Mouse (Mus musculus): ENCODE data around the gene Dld.
A peak's percentile ranks its signal among the peaks of the same experiment; 100 is the strongest.

Gene Dld

DNA sequence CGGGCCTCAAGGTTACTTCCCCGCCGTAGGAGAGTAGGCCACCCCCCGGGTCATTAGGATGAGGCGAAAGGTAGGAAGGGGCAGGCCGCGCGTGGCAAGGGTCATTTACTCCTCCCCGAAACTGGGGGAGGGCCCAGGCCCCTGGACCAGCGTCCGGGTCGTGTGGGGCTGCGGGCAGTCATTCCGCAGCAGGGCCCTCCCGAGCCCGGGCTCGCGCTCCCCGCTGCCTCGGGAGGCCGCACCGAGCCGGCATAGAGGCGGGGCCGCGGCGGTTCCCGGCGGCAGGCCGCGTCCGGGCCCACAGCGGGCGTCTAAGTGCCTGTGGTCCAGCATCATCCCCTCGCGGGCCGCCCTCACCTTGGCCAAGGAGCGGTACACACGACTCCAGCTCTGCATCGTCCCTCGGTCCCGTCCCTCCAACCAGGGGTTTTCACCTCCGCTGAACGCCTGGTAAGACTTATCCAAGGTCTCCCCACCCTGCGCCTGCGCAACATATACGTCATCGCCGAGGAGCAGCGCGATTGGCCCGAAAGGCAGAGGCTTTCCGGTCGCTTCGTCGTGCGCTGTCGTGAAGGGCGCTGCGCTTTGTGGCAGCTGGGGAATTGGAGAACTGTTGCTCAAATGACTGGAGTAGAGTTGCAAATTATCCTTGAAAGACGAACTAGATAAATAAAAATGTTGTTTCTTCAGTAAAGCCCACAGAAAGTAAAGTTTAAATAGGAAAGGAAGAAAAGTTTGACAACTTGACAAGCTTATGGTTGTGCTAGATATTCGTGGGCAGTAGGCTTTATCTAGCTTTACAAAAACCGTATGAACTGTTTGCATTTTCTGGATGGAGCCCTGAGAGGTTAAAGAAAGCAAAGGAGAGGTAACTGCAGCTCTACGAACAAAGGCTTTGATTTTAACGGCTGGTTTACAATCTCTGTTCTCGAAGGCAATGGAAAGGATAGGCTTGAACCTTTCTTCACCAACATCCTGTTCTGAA lies at the start of gene Dld:
Dld (minus strand) TSS at position 510 of the 985 bp plus-strand sequence.
- DNase-seq (ENCODE audit: low read depth, low spot score): peak; percentile 99

DNA sequence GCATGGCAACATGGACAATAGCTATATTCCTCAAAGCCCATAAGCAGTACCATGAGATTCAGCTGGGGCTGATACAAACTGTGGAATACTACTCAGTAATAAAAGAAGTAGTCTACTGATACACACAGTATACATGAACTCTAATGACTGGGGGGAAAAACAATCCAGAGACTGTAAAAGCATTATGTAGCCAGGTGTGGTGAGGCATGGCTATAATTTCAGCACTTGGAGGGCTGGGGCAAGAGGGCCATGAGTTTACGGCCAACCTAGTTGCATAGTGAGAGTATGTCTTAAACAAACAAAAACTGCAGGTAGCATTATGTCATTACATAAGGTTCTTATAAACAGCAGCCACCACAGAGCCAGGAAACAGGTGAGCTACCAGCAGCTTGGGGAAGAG lies 49.6 kb upstream of the Dld start:
- no peak for DNase-seq (ENCODE audit: low read depth, low spot score)

GRCm38 (mm10) chr12:31397709-31398108 lies 46.5 kb upstream of the Dld start:
- no peak for DNase-seq (ENCODE audit: low read depth, low spot score)

- no peak for DNase-seq (ENCODE audit: low read depth, low spot score)
These were observed 44.6 kb upstream of the Dld start for GRCm38 (mm10) chr12:31395895-31396294.

GRCm38 (mm10) chr12:31391696-31392095 lies 40.4 kb upstream of the Dld start:
- DNase-seq (ENCODE audit: low read depth, low spot score): no peak

GRCm38 (mm10) chr12:31390571-31390970 lies 39.3 kb upstream of the Dld start, which contains the start of gene Slc26a3:
TSS of gene Slc26a3 (plus strand) at chr12:31390871.
- DNase-seq (ENCODE audit: low read depth, low spot score): no peak

GRCm38 (mm10) chr12:31387303-31387702 lies 36.0 kb upstream of the Dld start:
- DNase-seq (ENCODE audit: low read depth, low spot score): no peak

GRCm38 (mm10) chr12:31382451-31382850 lies 31.2 kb upstream of the Dld start:
- DNase-seq (ENCODE audit: low read depth, low spot score): no peak

GRCm38 (mm10) chr12:31380878-31381277 lies 29.6 kb upstream of the Dld start:
- no peak for DNase-seq (ENCODE audit: low read depth, low spot score)

GRCm38 (mm10) chr12:31377241-31377640 lies 26.0 kb upstream of the Dld start:
- peak; percentile 27 for DNase-seq (ENCODE audit: low read depth, low spot score)

DNA sequence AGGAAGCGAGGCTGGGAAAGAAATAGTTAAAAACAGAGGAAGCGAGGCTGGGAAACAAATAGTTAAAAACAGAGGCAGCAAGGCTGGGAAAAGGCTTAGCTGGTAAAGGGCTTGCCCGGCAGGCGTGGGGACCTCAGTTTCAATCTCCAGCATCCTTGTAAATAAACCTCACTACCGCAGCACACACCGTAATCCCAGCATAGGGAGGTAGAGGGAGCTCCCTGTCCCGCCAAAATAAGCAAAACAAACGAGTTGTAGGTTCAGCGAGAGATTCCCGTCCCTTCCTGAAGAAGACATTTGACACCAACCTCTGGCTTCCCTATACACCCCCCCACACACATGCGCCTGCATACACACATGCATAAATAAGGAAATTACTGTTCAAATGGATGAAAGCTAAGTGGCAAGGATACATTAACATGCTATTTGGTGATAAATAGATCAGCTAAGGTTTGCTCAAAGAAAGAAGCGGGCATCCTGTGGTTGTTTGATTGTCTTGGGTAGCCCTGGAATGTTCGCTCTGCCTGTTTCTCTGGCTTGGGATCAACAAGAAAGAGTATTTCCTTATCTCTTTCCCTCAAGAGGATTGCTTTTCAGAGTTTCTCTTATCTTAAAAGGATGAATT lies 25.2 kb upstream of the Dld start:
- peak; percentile 34 for DNase-seq (ENCODE audit: low read depth, low spot score)

GRCm38 (mm10) chr12:31375283-31375615 lies 24.0 kb upstream of the Dld start:
- no peak for DNase-seq (ENCODE audit: low read depth, low spot score)

GRCm38 (mm10) chr12:31374603-31375282 lies 23.5 kb upstream of the Dld start:
- DNase-seq (ENCODE audit: low read depth, low spot score): peak; percentile 82

DNA sequence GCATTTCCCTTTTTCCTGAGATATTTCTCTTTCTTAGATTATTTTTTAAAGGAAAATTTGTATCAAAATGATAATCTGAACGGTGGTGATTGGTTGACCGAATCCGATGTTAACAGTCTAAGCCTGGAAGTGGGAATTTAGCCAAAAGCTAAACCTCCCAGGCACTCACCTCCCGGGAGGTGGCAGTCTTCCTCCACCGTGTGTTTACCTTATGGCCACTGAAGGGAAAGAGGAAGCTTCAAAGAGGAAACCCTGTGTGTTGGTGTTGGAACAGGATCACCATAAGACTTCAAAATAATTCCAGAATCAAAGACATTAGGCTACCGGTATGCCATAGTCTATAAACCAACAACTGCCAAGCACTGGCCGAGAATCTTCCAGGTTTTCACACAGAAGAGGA lies 18.4 kb upstream of the Dld start:
- no peak for DNase-seq (ENCODE audit: low read depth, low spot score)

DNA sequence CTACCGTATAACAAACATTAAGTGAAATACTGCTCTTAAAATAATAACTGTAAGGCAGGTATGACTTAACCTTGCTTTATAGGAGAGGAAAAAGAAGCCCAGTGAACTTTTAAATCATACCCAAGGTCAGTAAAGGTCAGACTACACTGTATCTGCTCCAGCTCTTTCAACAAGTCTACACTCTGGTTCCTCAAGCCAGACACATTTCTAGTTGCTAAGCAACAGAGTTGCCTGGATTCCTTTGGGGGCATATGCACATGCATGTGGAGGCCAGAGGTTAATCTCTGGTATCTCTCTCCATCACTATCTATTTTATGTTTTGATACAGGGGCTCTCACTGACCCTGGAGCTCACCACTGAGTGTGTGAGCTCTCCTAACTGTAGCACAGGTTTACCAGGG lies 17.9 kb upstream of the Dld start:
- DNase-seq (ENCODE audit: low read depth, low spot score): no peak

DNA sequence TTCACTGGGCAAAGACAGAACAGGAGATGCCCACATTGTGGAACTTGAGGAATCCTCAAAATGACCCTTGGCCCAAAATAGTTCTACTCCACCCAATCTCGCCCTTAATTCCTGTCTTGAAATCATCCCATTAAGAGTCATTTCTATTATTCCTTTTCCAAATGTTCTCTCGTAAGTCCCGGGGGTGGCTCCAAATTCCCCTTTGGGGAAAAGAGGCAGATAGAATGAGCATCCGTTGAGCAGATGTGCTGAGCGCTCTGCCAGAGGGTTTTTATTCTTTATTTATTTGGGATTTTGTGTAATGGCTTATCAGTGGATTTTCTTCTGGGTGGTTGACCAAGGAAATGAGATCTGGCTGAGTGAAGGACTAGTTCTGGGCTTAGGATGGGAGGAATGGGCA lies 16.5 kb upstream of the Dld start:
- no peak for DNase-seq (ENCODE audit: low read depth, low spot score)

DNA sequence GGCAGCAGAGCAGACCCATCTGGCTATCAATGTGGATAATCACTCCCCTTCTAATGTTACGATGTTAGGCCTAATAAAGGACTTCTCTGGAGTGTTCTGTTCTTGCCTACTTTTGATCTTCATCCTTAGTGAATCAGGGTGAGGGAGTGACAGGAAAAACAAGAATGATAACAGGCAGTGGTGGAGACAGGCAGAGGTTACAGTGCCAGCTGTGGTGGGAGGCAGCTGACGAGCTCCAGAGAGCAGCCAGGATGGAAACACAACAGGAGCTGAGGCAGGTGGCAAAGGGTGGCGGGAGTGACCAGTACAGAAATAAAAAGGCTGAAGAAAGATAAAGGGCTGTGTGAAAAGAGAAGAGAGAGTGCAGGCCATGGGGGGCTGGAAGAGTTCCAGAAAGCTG lies 15.2 kb upstream of the Dld start:
- no peak for DNase-seq (ENCODE audit: low read depth, low spot score)

GRCm38 (mm10) chr12:31350191-31350943 lies 886 bp downstream of the Dld start:
- no peak for DNase-seq (ENCODE audit: low read depth, low spot score)

GRCm38 (mm10) chr12:31333261-31333660 lies 18.0 kb downstream of the Dld start:
- peak; percentile 80 for DNase-seq (ENCODE audit: low read depth, low spot score)

DNA sequence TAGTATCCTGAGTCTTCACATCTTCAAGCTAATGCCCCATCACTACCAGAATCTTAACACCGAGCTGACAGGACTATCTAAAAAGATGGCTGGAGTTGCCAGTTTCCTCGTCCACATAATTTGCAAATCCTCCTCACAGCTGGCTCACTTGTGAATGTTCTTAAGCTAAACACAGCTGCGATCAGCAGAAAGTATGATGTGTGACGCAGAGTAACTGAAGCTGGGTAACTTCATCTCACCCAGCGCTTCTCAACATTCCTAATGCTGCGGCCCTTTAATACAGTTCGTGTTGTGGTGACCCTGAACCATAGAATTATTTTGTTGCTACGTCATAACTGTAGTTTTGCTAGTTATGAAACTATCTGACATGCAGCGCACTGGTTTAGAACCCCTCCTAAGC lies 24.1 kb downstream of the Dld start:
- peak; percentile 33 for DNase-seq (ENCODE audit: low read depth, low spot score)

DNA sequence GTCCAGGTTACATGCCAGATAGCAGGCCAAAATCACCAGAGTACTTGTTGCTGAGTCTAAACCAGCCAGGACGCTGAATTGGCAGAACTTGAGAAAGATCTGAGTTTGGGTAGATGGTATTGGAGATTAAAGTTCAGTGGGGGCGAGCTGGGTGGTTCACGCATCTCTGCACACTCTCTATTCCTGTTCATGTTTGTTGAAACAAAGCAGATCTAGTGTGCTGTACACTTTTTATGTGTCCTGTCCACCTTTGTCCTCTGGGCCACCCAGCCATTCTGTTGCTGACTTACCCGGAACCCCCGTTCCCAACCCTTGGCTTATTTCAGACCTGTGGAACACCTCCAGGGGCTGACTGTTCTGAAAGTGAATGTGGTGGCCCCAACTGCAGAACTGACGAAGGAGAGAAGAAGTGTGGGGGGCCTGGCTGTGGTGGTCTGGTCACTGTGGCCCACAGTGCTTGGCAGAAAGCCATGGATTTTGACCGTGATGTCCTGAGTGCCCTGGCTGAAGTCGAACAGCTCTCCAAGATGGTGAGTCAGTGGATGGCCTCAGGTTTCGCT lies 28.0 kb downstream of the Dld start:
- no peak for DNase-seq (ENCODE audit: low read depth, low spot score)

All from brain, adult 2 months (tissue).